Mouse (Mus musculus) adrenal gland (tissue): ENCODE measurements at regions not wholly inside any gene's neighbourhood (a gene's known extent, or its start where the extent isn't known, plus 50 kb on each side); places are given as distances from the start of the nearest gene placed in this dataset.

ENCODE experiments used
- intact Hi-C: fragments of 180-260 bp; cut with DNase I; formaldehyde crosslinking; loops from one replicate; pipeline ENCODE4 v1.15.1; 2025

DNA sequence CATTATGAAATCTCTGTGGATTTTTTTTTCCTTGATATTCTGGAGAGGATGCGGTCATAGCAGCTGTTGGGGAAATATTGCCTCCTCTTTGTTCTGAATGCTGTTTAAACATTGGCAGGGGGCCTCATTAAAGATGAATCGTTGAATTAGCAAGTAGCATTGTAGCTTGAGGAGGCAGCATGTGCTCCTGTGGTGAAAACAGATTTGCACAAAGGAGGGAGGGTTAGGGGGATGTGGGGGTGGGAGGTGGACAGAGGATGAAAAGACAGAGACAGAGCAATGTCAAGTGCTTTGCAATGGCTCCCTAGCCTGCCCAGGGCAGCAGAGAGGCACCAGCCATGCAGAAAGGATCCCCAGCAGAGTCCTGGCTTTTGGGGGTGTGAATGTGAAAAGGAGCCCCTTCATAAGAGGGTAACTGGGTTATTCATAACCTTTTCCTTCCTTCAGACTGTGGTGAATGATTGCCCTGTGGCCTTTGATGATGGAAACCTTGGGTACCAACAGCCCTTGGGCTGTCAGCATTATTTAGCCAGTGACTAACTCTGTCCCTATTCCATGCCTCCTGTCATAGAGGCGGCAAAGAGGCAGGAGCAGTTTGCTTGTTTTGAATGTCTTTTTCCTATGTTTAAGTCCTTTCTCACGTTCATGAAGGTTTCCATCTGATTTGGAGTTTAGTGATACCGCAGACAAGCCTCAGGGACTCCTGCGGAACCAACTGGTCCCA is 1541.6 kb upstream of the Gulo start:
- intact Hi-C loops: no loop called here

DNA sequence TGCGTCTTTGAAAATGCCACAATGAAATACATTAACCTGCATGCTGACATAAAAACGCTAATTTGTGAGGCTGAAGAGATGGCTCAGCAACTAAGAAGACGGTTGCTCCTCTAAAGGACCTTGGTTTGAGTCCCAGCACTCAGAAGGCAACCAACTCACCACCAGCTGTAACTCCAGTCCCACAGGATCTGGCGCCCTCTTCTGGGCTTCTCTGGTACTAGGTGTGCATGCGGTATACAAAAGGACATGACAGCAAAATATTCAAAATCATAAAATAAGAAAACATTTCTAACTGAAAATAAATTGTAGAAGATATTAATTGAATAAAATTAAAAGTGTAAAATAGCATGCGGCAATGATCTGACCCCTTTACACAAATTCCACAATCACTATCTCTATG is 1539.7 kb upstream of the Gulo start:
- intact Hi-C loops: no loop called here

DNA sequence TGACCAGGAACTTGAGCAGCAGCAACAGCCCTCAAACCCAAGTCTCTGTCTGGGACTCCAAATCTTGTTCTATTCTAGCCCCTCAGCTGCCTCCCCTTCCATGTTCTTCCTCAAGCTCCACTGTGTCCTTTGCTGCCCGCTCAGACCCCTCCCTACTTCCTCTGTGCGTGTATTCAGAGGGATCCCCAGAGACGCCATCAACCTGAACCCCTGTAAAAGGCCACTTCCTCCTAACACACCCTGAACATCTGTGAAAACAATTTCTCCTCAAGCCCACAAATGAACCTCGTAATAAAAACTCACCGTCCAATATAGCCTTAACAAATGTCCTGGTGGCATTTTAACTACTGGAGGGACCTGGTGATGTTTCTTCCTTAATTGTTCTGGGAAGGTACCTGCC is 1536.0 kb upstream of the Gulo start:
- intact Hi-C loops: no loop called here

DNA sequence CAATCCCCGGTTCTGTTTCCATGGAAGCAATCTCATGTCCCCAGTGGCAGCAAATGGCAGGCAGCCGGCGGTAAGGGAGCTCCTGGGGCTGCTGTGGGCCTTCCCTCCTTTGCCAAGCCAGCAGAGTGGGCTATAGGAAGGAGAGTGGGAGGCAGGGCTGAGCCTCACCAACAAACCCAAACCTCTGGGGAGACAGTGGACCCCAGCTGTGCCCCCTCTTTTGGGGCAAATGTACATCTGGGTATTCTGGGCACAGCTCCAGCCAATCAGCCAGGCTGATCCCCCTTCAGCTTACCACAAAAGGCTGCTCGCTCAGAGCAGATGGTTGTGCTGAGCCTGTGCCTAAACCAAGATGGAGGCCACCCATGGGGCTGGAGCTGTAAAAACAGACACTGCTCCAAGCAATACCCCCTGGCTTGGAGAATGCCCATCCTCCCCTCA is 1532.3 kb upstream of the Gulo start:
- intact Hi-C loops: no loop called here

DNA sequence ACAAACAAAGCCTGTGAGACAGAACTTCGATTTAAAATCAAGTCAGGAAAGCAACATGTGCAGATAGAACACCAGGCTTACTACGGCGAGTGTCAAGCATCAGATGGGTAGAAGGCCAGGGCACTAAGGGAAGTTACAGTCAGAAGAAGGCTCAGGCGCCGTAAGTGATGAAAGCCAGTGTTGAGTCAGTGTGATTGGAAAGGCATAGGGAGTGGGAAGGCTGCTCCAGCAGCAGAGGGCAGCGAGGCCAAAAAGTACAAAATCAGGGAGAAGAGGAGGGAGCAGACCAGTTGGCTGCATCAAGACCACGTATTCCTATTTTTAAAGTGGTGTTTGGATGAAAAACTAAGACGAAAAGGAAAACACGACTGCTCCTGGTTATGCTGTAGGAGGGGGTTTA is 1529.7 kb upstream of the Gulo start:
- intact Hi-C loops: no loop called here

DNA sequence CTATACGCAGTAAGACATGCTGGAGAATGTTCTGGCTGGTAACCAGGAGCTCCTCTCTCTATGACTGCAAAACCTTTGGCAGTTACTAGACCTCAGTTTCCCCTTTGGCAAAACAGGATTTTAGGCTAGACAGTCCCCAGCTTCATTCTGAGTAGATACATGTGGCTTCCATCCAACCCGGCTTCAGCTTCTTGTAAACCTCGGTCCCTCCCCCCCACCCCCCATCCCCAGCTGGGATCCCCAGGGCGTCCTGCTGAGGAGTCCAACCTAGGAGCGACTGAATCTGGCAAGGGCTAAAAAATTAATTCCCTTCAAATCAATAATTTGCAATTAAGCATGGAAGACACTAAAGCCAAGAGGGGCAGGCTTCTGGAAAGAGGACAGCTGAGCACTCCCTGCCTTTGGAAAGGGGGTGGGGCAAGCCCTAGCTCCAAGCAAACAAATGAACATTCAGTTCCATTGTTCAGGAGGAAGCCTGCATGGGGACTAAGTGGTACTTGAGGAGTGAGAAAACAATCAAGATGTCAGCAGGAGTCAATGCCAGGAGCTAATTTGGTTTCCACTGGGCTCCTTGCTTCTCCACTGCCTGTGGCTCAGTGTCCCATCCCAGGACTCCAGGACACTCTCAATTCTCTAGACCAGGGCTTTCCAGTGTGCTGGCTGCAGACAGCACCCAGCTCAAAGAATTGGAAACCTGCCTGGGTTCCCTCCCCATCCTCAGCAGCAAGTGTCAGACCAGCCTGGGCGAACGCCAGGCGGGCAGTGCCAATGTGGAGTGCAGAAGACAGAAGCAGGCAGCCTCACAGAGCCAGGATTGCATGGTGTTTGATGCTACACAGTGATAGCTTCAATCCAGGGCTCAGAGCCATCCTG is 1528.0 kb upstream of the Gulo start:
- intact Hi-C loops: no loop called here

DNA sequence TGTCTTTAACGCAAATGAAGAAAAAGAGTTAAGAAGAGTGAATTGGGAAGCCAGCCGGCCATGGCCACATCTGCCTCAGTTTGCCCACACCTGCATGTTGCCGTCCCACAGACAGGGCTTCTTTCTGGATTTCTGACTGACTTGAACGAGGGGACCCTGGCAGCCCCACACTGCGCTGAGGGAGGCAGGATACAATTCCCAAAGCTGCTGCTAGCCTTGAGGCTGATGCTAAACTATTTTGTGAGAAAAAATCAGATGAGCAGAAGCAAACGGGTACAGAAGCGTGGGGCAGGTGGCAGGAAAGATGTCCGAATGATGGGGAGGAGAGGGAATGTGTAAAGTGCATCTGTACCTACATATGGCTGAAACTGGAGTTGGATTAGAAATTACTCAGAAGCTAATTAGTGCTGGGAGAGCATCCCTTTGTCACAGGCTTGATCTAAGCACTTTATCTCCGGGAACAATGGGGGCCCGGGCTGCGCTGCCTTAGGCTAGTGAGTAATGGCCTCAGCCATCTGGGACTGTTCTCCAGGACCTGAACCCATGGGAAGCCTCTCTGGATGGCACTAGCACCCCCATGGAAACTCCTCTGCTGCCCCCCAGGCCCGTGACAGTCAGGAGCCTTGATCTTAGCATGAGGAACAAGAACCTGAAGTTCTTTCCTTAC is 1497.9 kb upstream of the Gulo start:
- intact Hi-C loops: no loop called here

DNA sequence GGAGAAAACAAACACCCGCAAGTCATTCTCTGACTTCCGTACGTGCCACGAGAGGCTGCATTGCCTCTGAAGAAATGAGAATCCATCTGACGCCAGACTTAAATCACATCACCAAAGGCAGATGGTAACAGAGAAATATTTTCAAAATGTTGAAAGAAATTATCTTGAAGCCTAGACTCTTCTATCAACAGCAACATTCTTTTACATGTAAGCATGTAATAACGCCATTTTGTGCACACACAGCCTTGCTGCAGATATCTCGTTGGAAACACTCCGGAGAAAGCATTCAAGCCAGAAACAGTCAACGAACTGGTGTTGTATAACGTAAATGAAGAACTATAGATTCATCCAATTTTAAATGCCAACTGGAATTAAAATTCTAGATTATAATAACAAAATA is 1483.1 kb upstream of the Gulo start:
- intact Hi-C loops: no loop called here

DNA sequence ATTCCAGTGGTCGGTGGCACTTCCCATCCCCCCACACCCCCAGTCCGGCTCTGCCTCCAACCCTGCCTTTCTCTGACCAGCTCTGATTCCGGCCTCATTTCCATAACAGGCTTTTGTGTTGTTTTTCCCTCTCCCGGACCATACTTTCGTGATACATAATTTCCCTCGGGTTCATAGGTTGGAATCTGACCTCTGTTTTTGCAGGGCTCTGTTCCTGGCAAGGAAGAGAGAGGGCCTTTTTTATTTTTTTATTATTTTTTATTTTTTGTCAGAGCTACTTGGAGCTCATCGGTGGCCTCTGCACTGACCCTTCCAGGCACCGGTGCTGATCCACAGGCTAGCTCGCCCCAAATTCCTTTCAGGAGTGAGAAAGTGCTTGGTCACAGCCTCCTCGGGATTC is 1477.7 kb upstream of the Gulo start:
- intact Hi-C loops: no loop called here

DNA sequence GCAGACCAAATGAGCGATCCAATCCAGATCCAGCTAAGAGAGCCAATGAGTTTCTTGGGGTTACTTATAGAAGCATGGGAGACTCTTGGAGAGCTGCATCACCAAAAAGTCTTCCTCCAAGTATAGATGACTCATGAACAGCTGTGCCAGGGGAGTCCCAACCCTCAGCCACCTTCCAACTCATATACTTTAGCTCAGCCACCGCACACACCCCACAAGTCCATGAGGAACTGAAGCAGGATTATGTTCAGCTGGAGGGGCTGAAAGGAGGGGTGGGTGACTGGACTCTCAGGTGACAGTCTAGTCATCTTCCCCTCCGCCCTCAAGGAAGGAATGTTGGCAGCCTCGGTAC is 1476.4 kb upstream of the Gulo start:
- intact Hi-C loops: no loop called here

DNA sequence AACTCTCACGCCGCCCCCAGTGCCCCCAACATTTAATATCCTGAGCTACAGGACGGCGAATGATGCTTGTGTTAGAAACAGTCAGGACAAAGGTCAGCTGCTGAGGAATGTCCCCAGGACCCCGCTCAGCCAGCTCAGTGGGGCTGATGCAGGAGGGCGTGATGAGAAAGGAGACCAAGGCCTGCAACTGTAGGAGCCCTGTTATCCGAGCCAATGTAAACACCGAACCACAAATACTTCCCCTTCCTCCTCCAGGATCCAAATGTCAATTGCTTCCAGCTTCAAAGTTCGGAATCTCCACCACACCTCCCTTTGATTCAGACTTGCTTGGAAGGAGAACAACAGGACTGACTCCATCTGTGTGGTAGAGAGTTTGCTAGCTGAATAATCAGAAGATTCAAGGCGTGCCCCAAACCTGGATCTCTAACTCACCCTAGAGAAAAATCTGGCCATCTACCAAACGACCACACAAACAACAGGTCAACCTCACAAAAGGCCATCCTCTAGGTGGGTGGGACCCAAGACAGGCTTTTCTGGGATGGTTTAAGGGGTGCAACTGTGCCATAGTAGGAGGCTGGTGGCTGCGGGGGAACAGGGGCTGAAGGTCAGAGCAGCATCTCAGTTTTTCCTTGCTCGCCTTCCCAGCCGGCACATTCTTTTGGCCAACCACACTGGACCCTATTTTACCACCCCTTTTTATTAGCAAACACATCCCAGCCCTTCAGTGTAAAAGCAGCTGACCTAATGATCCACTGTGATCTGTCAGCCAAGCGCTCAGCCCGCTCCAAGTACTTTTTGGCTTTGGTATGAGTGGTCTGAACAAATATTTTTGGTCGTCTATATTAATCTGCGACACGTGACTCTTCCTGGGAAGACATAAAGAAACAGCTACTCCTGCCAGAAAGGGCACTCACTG is 1475.8 kb upstream of the Gulo start:
- intact Hi-C loops: no loop called here
